Mouse (Mus musculus): ENCODE measurements around the gene Cep152.

DNA sequence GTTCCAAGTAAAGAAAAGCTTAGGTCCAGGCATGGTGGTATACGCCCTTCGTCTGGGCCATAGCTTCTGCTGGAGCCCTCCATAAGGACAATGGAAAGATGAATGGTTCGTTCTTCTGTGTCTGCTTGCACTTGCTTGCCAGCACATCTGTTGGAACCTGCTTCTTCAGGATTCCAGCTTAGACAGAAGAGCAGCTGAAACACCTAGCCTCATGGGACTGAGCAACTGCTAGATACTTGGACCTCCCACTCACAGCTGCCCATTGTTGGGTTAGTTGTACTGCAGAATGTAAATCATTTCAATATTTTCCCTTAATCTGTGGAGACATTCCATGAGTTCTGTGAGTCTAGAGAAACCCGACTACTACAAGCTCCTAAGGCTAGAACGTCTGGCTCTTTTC, 25.1 kb upstream of the Cep152 start:
- TF ChIP-seq POLR2A (IDR thresholded peaks at IDR 0.05; ENCODE audit: control insufficient read depth, low read depth, low read length) (no peak), CTCF (IDR thresholded peaks at IDR 0.05; ENCODE audit: control insufficient read depth, insufficient read depth, insufficient replicate concordance, low read depth, low read length) (no peak)
